10 mouse cellular contexts compared by ENCODE assay signal in genomic region chr2:74726551-74726950, GRCm38 (mm10). TPM values are rescaled to one million over a fixed set of nuclear protein-coding genes. Genes with fewer than 3 reads are reported as not detected.
DNase-seq lines count a peak whose midpoint lies in the region; ATAC-seq and TF ChIP-seq lines count a peak whose summit lies in the region.
"Had no signal": no experiment of that assay in that cellular context is flagged by ENCODE, and none has a peak within 500 bp of the region (broad histone marks: within the 10 kb centered on the region; RNA-seq: fewer than 3 reads in every experiment).

Gm28230 (plus strand) TSS chr2:74726728.

- no peak for TF ChIP-seq CTCF in intestine, postnatal 0 days (IDR thresholded peaks at IDR 0.05; ENCODE audit: low read depth)

- H3K4me2 ChIP-seq in intestine, postnatal 0 days (replicated peaks; ENCODE audit: low read depth): peak within 1 kb of the TSS; percentile 13; the same call in 1 of the 2 replicates

- no peaks in the 10 kb centered on the region for H3K9me3 ChIP-seq in intestine, postnatal 0 days (ENCODE audit: control insufficient read depth)
- no peaks in the 10 kb centered on the region for H3K9me3 ChIP-seq in midbrain, embryonic 10.5 days (replicated peaks)

- intact Hi-C loops in left cerebral cortex, postnatal 4 days (cut with DNase I): no loop called here

- 61% methylated on average over 5 of the region's 5 CpGs for WGBS in intestine, postnatal 0 days
- WGBS in midbrain, embryonic 10.5 days: 6% methylated on average over 5 of the region's 5 CpGs

- ATAC-seq in intestine, postnatal 0 days: no peak

- no peak within 1 kb of the TSS for H3K9ac ChIP-seq in intestine, postnatal 0 days (ENCODE audit: low read depth, low read length)

- H3K4me3 ChIP-seq in intestine, postnatal 0 days (ENCODE audit: low read depth, low read length): peak within 1 kb of the TSS; percentile 21
- peak within 1 kb of the TSS; percentile 37 for H3K4me3 ChIP-seq in midbrain, embryonic 10.5 days

- H3K4me1 ChIP-seq in intestine, postnatal 0 days (replicated peaks; ENCODE audit: control insufficient read depth, insufficient read depth, low read length): no peaks in the 10 kb centered on the region
- peaks cover 9% of the 10 kb centered on the region for H3K4me1 ChIP-seq in midbrain, embryonic 10.5 days

- 0 out of 2 replicates have a peak, but pooled peaks cover 6% of the 10 kb centered on the region for H3K36me3 ChIP-seq in intestine, postnatal 0 days (ENCODE audit: control insufficient read depth, insufficient read depth)
- H3K36me3 ChIP-seq in midbrain, embryonic 10.5 days: no peaks in the 10 kb centered on the region

- H3K27ac ChIP-seq in intestine, postnatal 0 days (ENCODE audit: low read depth, low read length): no peak within 1 kb of the TSS
- no peak within 1 kb of the TSS for H3K27ac ChIP-seq in midbrain, embryonic 10.5 days (replicated peaks)

- H3K27me3 ChIP-seq in intestine, postnatal 0 days (replicated peaks; ENCODE audit: control insufficient read depth, insufficient read depth, low read length): peaks cover 86% of the 10 kb centered on the region
- peaks cover 100% of the 10 kb centered on the region for H3K27me3 ChIP-seq in midbrain, embryonic 10.5 days (ENCODE audit: low read depth, poor library complexity, severe bottlenecking)

- peak; percentile 41 for DNase-seq in embryo, embryonic 10 days (ENCODE audit: low spot score)
- no peak for DNase-seq in embryo, embryonic 11 days
- DNase-seq in adipocyte (ENCODE audit: low spot score): peak; percentile 82
- DNase-seq in midbrain, embryonic 10.5 days (ENCODE audit: low spot score): no peak
- no peak for DNase-seq in layer of hippocampus, postnatal 25 days (ENCODE audit: extremely low spot score in 1 of 2, low spot score in 1 of 2)
- DNase-seq in natural killer cell, adult 2 months (ENCODE audit: low spot score in 2 of 2): no peak
- no peak for DNase-seq in left cerebral cortex, postnatal 4 days
- DNase-seq: thymus, adult 2 months had no signal

RNA-seq across cellular contexts. Expression of gene Gm28230, which starts in this region (rescaled TPM):
- 0.17 TPM in 1 of 2 replicates, not detected in the other for polyA plus RNA-seq in intestine, postnatal 0 days (2015; fragmentation: Nextera tagmentation; extraction: Ambion mirVana)
- polyA plus RNA-seq in midbrain, embryonic 10.5 days (2016; fragmentation: Nextera tagmentation; extraction: Ambion mirVana): not detected in 2 replicates
- not detected for total RNA-seq in layer of hippocampus, postnatal 25 days (2021)
- not detected for total RNA-seq in left cerebral cortex, postnatal 4 days (2021)
- total RNA-seq: layer of hippocampus, postnatal 14 days had no signal

Comparison
In these comparisons a context has a peak if more than half of its experiments do, and no peak if none do; other contexts are left out.
1. DNase-seq: peak in embryo, embryonic 10 days (single experiment) and adipocyte (single experiment); none in embryo, embryonic 11 days (single experiment), midbrain, embryonic 10.5 days (single experiment), layer of hippocampus, postnatal 25 days (0 of 2), natural killer cell, adult 2 months (0 of 2) and left cerebral cortex, postnatal 4 days (single experiment).